In the genomic region with DNA sequence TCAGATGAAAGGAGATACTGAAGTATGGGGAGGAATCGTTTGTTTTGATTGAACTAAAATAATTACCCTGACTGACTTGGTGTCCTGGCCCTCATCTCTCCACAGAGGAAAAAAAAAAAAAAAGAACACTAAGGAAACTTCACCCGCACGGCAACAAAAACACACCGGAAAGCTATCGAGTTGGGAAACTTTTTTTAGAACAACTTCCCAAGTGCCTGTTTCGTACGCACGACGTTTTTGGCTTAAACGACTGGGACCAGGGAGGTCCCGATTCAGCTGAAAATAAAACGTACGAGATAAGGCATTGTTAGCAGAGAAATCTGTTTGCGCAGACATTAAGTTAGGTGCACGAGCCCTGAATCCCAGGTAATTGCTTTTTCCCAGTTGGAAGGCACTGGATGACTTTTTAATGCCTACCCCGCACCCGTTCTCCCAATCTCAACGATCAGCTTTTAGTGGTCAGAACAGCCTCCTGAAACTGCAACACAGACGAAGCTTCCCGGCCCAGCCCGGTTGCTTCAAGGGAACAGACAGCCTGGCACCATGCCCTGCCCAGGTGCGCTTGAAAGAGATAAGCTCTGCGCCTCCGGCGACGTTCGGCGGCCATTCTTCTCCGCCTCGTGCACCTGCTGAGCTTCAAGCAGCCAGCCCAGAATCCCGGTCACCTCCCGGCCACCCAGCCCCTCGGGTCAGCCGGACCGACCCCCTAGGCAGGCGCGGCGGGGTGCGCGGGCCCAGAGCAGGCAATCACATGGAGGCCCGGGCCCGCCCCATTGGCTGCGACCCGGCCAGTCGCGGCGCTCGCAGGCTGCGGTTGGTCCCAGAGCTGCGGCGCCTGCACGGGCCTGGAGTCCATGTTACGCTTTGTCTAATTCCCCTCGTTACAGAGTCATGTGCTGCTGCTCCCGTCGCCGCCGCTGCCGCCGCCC, we compare ENCODE assay signal across 8 mouse cellular contexts. TPM values are rescaled to one million over a fixed set of nuclear protein-coding genes. Genes with fewer than 3 reads are reported as not detected.
A peak's percentile ranks its signal among the peaks of the same experiment; 100 is the strongest.
DNase-seq lines count a peak whose midpoint lies in the region; ATAC-seq lines count a peak whose summit lies in the region.

A gene (plus strand): TSS at position 829 of the 929 bp plus-strand sequence.

- H3K4me1 ChIP-seq in megakaryocyte, embryonic 14.5 days = peaks cover 70% of the 10 kb centered on the region

- H3K9me3 ChIP-seq in megakaryocyte, embryonic 14.5 days = no peaks in the 10 kb centered on the region

- H3K36me3 ChIP-seq in megakaryocyte, embryonic 14.5 days (replicated peaks; ENCODE audit: low read length) = peaks cover 34% of the 10 kb centered on the region

- peak within 1 kb of the TSS; percentile 92 for H3K4me3 ChIP-seq in megakaryocyte, embryonic 14.5 days (replicated peaks)

- ATAC-seq in common myeloid progenitor, adult 5-6 weeks (replicated peaks; ENCODE audit: low read depth, poor library complexity, severe bottlenecking) = peak; percentile 39

- H3K27me3 ChIP-seq in megakaryocyte, embryonic 14.5 days (replicated peaks) = no peaks in the 10 kb centered on the region

- DNase-seq in T-cell, adult 2 months (ENCODE audit: low spot score) = peak; percentile 79
- DNase-seq in gastrocnemius, adult 8-10 months (ENCODE audit: low spot score in 2 of 2) = peak; percentile 66 to 78
- peak; percentile 88 for DNase-seq in induced T-regulatory cell, adult 2 months (ENCODE audit: low read depth)
- peak; percentile 69 to 86 for DNase-seq in left cerebral cortex, adult 9 months (ENCODE audit: low spot score in 2 of 2)
- peak; percentile 93 to 95 for DNase-seq in right cerebral cortex, postnatal 10 days (ENCODE audit: low spot score in 2 of 2)
- DNase-seq in urinary bladder, postnatal 14 days (ENCODE audit: low spot score) = peak; percentile 86

RNA-seq across cellular contexts. Expression of the gene that starts here (rescaled TPM):
- total RNA-seq in common myeloid progenitor, adult 5-6 weeks (2017) = 15.6 and 19.9 TPM in 2 replicates
- total RNA-seq in gastrocnemius, adult 8-10 months (2022) = 1 to 10 TPM; 3.0 to 3.5 (median 3.3) TPM
- polyA plus RNA-seq in megakaryocyte, embryonic 14.5 days (2012; ENCODE audit: insufficient read depth, low replicate concordance) = 13.5 and 27.0 TPM in 2 replicates

Comparison
In these comparisons a context has a peak if more than half of its experiments do, and no peak if none do; other contexts are left out.
1. Peak in every context shown above with its lines: DNase-seq, ATAC-seq and H3K4me3 ChIP-seq.